Mouse (Mus musculus) erythroblast, embryonic 14.5 days (primary cell): ENCODE results near the gene Wnk1. TPM values are rescaled to one million over a fixed set of nuclear protein-coding genes. Genes with fewer than 3 reads are reported as not detected.

Experiments
- H3K27me3 ChIP-seq: 2 replicates; pipeline ENCODE4 v1.6.1; 2012; ENCODE audit warnings: inconsistent platforms; ENCODE audit not compliant: control insufficient read depth
- H3K36me3 ChIP-seq: 2 replicates; pipeline ENCODE4 v1.6.1; 2012; ENCODE audit warnings: mild to moderate bottlenecking, inconsistent platforms; ENCODE audit not compliant: control insufficient read depth
- H3K4me1 ChIP-seq: 2 replicates; pipeline ENCODE4 v1.6.1; 2012; ENCODE audit warnings: inconsistent platforms; ENCODE audit not compliant: control insufficient read depth
- H3K4me3 ChIP-seq: replicated peaks from 2 replicates; pipeline ENCODE3; 2012; ENCODE audit warnings: moderate library complexity, mild to moderate bottlenecking, inconsistent platforms
- H3K9me3 ChIP-seq: 2 replicates; pipeline ENCODE4 v1.6.1; 2012; ENCODE audit warnings: low read length, inconsistent platforms, mixed read lengths; ENCODE audit not compliant: control insufficient read depth
- GATA1 ChIP-seq: IDR thresholded peaks from 2 replicates; pipeline ENCODE4 v1.6.1; 2012; ENCODE audit warnings: low read length, inconsistent platforms, mixed read lengths
- TAL1 ChIP-seq: IDR thresholded peaks from 3 replicates; pipeline ENCODE4 v1.6.1; 2012; ENCODE audit warnings: low read length, inconsistent platforms, mixed read lengths
- polyA plus RNA-seq: library from polyadenylated mRNA; stranded (reverse); fragments of >175 nt; gene quantifications from 2 replicates; pipeline ENCODE4 v1.2.3, GENCODE M21; 2012

Gene Wnk1
- polyA plus RNA-seq, 1 experiment = 4.3 TPM

- no peak for TF ChIP-seq TAL1
- peak; percentile 82 for TF ChIP-seq GATA1
- Histone ChIP-seq H3K36me3 (peaks cover 30% of the 10 kb centered on the region), H3K4me1 (peaks cover 26% of the 10 kb centered on the region), H3K9me3 (no peaks in the 10 kb centered on the region), H3K27me3 (no peaks in the 10 kb centered on the region), H3K4me3 (peak within 1 kb of the TSS; percentile 91)
These were observed 136.0 kb downstream of the Wnk1 start, which contains the start of gene Rad52 for GRCm38 (mm10) chr6:119902204-119903080. Gene Rad52, plus strand, starts transcription at chr6:119902698.

DNA sequence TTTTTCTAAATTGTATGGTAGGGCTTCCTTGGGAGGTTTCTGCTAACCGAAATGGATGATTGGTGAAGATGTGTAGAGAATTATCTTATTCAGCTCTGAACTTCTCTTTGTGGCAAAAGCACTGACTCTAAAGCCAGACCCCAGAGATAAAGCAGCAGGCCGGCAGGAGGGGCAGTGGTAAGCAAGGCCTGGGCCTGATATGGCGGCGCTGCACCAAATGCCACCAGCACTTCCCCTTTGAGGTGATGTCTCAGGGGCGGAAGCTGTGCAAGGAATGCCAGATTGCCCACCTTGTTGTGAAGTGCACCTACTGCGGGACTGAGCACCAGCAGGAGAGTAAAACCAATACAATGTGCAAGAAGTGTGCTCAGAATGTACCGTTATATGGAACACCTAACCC, 145.8 kb downstream of the Wnk1 start:
- H3K4me3 ChIP-seq = no peak overlapping the region
- H3K4me1 ChIP-seq = no peaks in the 10 kb centered on the region
- peaks cover 27% of the 10 kb centered on the region for H3K27me3 ChIP-seq
- H3K36me3 ChIP-seq = no peaks in the 10 kb centered on the region
- H3K9me3 ChIP-seq = no peaks in the 10 kb centered on the region
- no peak for TF ChIP-seq GATA1
- TF ChIP-seq TAL1 = no peak

DNA sequence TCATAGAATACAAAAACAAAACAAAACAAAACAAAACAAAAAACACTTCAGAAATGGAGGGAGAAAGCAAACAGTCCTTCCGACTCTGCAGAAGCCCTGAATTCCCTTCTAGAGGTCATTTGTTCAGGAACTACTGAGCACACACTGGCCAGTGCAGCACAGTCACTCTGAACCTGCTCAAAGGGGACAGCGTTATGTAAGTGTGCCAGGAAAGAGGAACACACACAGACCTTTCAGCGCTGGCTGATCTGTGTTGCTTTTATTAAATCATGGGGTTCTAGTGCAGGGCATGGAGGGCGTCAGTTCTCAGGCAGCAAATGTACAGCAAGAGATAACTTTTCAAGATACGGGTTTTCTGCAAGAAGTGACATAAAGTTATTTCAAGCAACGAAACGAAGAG, 155.3 kb downstream of the Wnk1 start:
- TF ChIP-seq GATA1 (no peak), TAL1 (no peak)
- Histone ChIP-seq H3K36me3 (no peaks in the 10 kb centered on the region), H3K4me3 (no peak overlapping the region), H3K9me3 (no peaks in the 10 kb centered on the region), H3K4me1 (no peaks in the 10 kb centered on the region), H3K27me3 (peaks cover 11% of the 10 kb centered on the region)

Other genes starting within 250 kb of the Wnk1 start
- gene Erc1, start 190.5 kb downstream of the Wnk1 start, polyA plus RNA-seq = 0.15 and 0.17 TPM in 2 replicates
- gene Rad52, start 136.0 kb downstream of the Wnk1 start, polyA plus RNA-seq = 2.0 and 2.1 TPM in 2 replicates
- not detected in 2 replicates for gene Ninj2, start 54.7 kb upstream of the Wnk1 start, polyA plus RNA-seq